Mouse (Mus musculus) forebrain, embryonic 10.5 days (tissue): ENCODE data around the gene Gm10037. TPM values are rescaled to one million over a fixed set of nuclear protein-coding genes. Genes with fewer than 3 reads are reported as not detected.
"Not testable (repeated sequence)": the region's sequence is repeated elsewhere in the genome, so short reads cannot be mapped to it uniquely, and the experiment has no call there.

Source experiments
- DNase-seq: peaks from one replicate; pipeline ENCODE4 v3.0.0-alpha.2; 2017; ENCODE audit warnings: low spot score; ENCODE audit errors: extremely low spot score
- H3K27ac ChIP-seq: fragments of 300-500 bp; sonication (generic); 2 replicates; pipeline ENCODE4 v1.5.1; 2016; ENCODE audit warnings: mild to moderate bottlenecking
- H3K27me3 ChIP-seq: fragments of 300-500 bp; sonication (generic); 2 replicates; pipeline ENCODE4 v1.6.1; 2016; ENCODE audit warnings: mild to moderate bottlenecking; ENCODE audit not compliant: poor library complexity, severe bottlenecking
- H3K36me3 ChIP-seq: fragments of 300-500 bp; sonication (generic); replicated peaks from 2 replicates; pipeline ENCODE4 v1.6.1; 2016; ENCODE audit warnings: mild to moderate bottlenecking, moderate library complexity
- H3K4me1 ChIP-seq: fragments of 300-500 bp; sonication (generic); 2 replicates; pipeline ENCODE4 v1.6.1; 2016
- H3K4me3 ChIP-seq: fragments of 300-500 bp; sonication (generic); 2 replicates; pipeline ENCODE4 v1.5.1; 2016; ENCODE audit warnings: mild to moderate bottlenecking, moderate library complexity
- H3K9me3 ChIP-seq: fragments of 300-500 bp; sonication (generic); 2 replicates; pipeline ENCODE4 v1.6.1; 2016; ENCODE audit warnings: mild to moderate bottlenecking, moderate library complexity
- WGBS: fragments of 180-500 bp; shearing (Covaris S2); methylation state at CpG from one replicate; pipeline ENCODE4 v1.1.7; 2016; 5-methylcytosine and 5-hydroxymethylcytosine counted together
- polyA plus RNA-seq: library from polyadenylated mRNA; unstranded; fragments of >200 nt; fragmentation: Nextera tagmentation; extraction: Ambion mirVana; gene quantifications from 2 replicates; pipeline ENCODE4 v1.2.1, GENCODE M21; 2016

The Gm10037 gene
- polyA plus RNA-seq, 1 experiment from 2014 or later: 2.5 TPM

DNA sequence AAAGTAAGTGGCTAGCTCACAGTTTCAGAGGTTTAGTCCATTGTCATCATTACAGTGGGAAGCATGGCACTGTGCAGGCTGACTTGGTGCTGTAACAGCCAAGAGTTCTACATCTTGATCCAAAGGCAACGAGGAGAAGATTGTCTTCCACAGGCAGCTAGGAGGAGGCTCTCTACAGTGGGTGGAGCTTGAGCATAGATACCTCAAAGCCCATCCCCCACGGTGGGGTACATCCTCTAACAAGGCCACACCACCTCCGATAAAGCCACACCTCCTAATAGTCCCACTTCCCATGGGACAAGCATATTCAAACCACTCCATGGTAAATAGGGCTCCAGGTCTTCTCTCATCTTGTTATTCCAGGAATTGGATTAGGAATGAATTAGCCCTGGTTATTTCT is 19.5 kb downstream of the Gm10037 start:
- Histone ChIP-seq H3K36me3 (no peaks in the 10 kb centered on the region), H3K9me3 (no peaks in the 10 kb centered on the region), H3K4me3 (no peak overlapping the region), H3K27me3 (no peaks in the 10 kb centered on the region), H3K4me1 (no peaks in the 10 kb centered on the region), H3K27ac (no peak overlapping the region)
- DNase-seq: no peak
- WGBS: 83% methylated on average over 3 of the region's 3 CpGs

DNA sequence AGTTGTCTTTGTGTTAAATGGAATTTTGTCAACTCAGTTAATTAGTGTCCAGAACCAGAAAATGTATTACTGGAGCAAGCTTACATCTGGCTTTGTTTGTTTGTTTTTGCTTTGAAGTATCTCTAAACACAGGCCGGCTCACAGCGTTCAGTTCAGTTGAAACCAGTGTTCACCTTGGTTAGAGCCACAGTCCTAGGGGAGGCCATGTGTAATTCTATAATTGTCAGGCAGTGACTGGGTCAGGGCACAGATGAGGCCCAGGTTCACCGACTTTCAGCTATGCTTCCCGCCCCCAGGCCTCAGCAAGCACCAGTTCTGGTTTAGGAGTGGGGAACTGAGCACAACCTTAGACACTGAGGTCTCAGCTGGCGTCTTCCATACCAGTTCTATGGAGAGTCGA is 22.2 kb downstream of the Gm10037 start:
- H3K27ac ChIP-seq: no peak overlapping the region
- H3K27me3 ChIP-seq: no peaks in the 10 kb centered on the region
- H3K9me3 ChIP-seq: no peaks in the 10 kb centered on the region
- 82% methylated on average over 6 of the region's 6 CpGs for WGBS
- DNase-seq: no peak
- H3K4me1 ChIP-seq: no peaks in the 10 kb centered on the region
- no peaks in the 10 kb centered on the region for H3K36me3 ChIP-seq
- H3K4me3 ChIP-seq: no peak overlapping the region

DNA sequence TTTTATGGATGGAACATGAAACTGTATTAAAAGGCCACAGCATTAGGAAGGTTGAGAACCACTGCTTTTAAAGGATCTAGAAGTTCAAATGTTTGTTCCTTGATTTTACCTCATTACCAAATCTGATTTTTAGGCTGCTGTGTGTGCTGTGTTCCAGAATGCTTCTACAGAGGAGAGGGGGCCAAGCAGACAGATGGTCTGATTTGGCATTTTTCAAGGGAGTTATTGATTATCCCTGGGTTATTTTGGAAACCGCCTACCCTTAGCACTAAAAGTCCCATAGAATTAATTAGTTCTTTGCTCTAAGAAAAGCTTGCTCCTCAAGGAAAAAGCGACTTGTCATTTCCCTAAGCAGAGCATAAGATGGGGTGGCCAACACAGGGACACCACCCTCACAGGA is 23.1 kb downstream of the Gm10037 start:
- Histone ChIP-seq H3K4me3 (no peak overlapping the region), H3K27me3 (no peaks in the 10 kb centered on the region), H3K9me3 (no peaks in the 10 kb centered on the region), H3K4me1 (no peaks in the 10 kb centered on the region), H3K36me3 (no peaks in the 10 kb centered on the region), H3K27ac (no peak overlapping the region)
- WGBS: 89% methylated on average over 2 of the region's 2 CpGs
- DNase-seq: no peak

DNA sequence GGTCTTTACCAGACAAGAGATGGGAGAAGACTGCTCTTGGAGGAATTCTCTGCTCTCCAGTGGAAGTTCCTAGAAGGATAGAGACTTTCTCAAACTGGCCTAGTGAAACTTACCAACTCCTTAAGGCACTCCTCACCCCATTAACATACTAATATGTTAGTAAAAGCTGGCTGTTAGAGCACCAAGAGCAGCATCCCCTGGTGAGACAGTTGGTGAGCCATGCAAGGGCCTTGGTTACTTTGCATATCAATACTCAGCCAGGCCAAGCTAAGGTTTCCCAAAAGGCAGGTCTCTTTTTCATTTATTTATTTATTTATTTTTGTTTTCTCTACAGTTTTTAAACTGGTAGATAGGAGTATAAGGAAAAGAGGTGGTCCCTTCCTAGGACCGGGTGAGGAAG is 26.4 kb downstream of the Gm10037 start:
- H3K27me3 ChIP-seq: no peaks in the 10 kb centered on the region
- H3K27ac ChIP-seq: no peak overlapping the region
- 21% methylated on average over 1 of the region's 1 CpGs for WGBS
- no peaks in the 10 kb centered on the region for H3K9me3 ChIP-seq
- no peaks in the 10 kb centered on the region for H3K36me3 ChIP-seq
- no peaks in the 10 kb centered on the region for H3K4me1 ChIP-seq
- no peak for DNase-seq
- no peak overlapping the region for H3K4me3 ChIP-seq

DNA sequence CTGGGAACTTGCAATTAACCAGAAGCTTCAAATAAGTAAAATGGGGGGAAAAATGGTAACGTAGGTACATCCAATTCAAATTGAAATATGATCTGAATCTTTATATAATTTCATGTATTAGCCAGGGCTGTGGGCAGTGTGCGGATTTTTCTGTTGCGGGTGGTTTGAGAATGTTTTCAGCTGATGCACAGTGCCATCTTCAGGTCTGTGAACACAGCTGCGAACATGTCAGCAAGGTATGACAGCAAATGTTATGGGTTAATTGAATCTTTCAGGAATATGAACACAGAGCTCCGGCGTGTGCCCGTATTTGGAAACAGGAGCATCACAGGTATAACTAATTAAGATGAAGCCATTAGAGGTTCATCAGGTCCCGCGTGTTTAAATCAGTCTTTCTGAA is 31.6 kb downstream of the Gm10037 start:
- 0 out of 2 replicates have a peak, but pooled peaks cover 2% of the 10 kb centered on the region for H3K27me3 ChIP-seq
- 88% methylated on average over 9 of the region's 9 CpGs for WGBS
- no peak overlapping the region for H3K27ac ChIP-seq

DNA sequence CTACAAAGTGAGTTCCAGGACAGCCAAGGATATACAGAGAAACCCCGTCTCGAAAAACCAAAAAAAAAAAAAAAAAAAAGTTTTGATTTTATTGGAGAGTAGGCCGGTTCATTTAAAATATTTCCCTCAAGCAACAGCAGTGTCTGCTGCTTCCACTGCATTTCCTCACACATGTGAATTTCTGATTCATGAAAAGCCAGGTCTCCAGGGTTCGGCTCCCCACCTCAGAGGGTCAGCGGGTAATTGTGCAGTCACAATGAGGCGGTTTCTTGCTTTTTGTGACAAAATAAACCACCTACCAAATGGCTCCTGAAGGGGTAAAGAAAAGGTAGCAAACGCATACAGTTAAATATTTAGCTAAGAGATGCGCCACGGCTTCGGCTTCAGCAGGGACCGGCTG is 32.1 kb downstream of the Gm10037 start, which contains the start of gene BC048507:
TSS of gene BC048507 (plus strand) at position 301 of the 400 bp plus-strand sequence.
- Histone ChIP-seq H3K4me1 (peaks cover 15% of the 10 kb centered on the region; the same call in 1 of the 2 replicates), H3K27ac (no peak within 1 kb of the TSS), H3K27me3 (0 out of 2 replicates have a peak, but pooled peaks cover 7% of the 10 kb centered on the region), H3K4me3 (no peak within 1 kb of the TSS), H3K9me3 (peaks cover 5% of the 10 kb centered on the region; the same call in 1 of the 2 replicates), H3K36me3 (no peaks in the 10 kb centered on the region)
- DNase-seq: no peak
- 89% methylated on average over 11 of the region's 11 CpGs for WGBS

More for the DNA sequence above, 31.6 kb downstream of the Gm10037 start:
- H3K4me1 ChIP-seq: peaks cover 15% of the 10 kb centered on the region; the same call in 1 of the 2 replicates
- H3K36me3 ChIP-seq: no peaks in the 10 kb centered on the region
- peaks cover 5% of the 10 kb centered on the region; the same call in 1 of the 2 replicates for H3K9me3 ChIP-seq
- no peak overlapping the region for H3K4me3 ChIP-seq
- DNase-seq: no peak

DNA sequence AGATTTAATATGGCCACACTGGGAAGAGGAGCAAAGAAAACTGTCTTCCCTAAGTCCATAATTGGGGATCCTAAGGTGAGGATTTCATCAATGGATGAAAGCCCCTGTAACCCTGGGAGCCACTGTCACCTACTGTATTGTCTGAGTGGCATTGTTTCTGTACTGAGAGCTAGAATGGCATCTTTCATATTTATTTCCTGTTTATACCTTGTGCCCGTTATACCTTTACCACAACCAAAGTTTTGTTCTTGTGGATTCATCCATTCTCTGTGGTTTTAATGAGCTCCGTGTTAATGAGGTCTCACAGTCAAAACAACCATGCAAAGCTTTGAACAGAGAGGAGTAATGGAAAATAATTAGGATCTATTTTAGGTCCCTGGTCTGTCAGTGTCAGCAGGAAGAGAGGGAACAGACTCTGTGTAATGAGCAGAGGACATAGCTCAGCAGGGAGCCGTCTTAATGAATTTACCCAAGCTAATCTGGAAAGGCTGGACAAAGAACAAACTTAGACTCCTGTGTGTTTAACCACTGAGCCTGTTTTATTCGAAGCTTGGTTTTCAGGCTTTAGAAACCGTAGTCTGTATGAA is 34.0 kb downstream of the Gm10037 start:
- DNase-seq: peak; percentile 54
- Histone ChIP-seq H3K36me3 (no peaks in the 10 kb centered on the region), H3K27ac (no peak overlapping the region), H3K9me3 (peaks cover 5% of the 10 kb centered on the region; the same call in 1 of the 2 replicates), H3K4me1 (peaks cover 15% of the 10 kb centered on the region; the same call in 1 of the 2 replicates), H3K4me3 (no peak overlapping the region), H3K27me3 (0 out of 2 replicates have a peak, but pooled peaks cover 7% of the 10 kb centered on the region)
- 28% methylated on average over 5 of the region's 5 CpGs for WGBS

DNA sequence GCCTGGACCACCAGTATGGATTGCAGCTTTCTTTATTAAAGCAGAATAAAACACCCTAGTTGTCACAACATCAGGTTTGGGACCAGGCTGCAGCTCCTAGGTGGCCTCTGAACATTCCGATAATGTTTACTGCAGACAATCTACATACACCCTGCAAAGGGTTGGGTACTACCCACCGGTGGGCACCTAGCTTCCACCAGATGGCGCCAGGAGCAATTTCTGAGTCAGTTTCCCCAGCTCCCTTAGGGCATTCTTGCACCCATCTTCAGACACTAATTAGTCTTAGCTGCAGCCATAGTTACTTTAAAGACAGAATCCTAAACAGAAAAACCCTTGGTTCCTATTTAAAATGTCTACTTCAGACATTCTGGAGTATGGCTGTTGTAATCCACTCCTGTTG is 37.0 kb downstream of the Gm10037 start:
- DNase-seq: no peak
- no peak overlapping the region for H3K4me3 ChIP-seq
- H3K9me3 ChIP-seq: peaks cover 9% of the 10 kb centered on the region; the same call in 1 of the 2 replicates
- H3K4me1 ChIP-seq: peaks cover 15% of the 10 kb centered on the region; the same call in 1 of the 2 replicates
- H3K27ac ChIP-seq: no peak overlapping the region
- no peaks in the 10 kb centered on the region for H3K36me3 ChIP-seq
- WGBS: 26% methylated on average over 3 of the region's 3 CpGs
- 0 out of 2 replicates have a peak, but pooled peaks cover 7% of the 10 kb centered on the region for H3K27me3 ChIP-seq

DNA sequence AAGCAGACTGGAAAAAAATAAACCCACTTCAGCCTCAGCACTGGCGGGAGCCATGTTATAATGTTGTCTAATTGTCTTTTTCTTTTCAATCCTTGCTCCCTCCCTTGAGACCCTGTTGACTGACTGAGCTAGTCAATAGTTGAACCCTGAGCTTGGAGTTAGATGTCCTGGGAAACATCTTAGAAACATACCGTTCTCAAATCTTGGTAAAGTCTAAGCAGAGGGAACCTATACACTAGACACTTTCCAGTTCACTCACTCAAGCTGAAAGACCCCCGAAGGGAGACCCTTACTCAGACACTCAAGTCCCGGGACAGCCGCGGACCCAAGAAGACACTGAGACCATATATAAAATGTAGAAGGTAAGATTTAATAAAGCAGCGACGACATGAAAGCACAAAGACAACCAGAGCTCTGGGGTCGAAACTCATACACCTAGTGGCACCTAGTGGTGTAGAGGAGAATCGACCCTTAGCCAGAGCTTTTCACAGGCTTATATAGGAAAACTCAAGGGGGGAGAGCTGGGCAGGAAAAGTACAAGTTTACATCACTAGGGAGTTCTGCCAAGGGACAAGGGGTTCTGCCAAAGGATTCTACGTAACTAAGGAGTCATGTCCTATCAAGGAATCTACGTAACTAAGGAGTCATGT is 45.3 kb downstream of the Gm10037 start:
- not testable (repeated sequence) for DNase-seq, H3K4me1 ChIP-seq, H3K27ac ChIP-seq, H3K27me3 ChIP-seq, H3K4me3 ChIP-seq, H3K36me3 ChIP-seq, H3K9me3 ChIP-seq
- 40% methylated on average over 8 of the region's 12 CpGs for WGBS

DNA sequence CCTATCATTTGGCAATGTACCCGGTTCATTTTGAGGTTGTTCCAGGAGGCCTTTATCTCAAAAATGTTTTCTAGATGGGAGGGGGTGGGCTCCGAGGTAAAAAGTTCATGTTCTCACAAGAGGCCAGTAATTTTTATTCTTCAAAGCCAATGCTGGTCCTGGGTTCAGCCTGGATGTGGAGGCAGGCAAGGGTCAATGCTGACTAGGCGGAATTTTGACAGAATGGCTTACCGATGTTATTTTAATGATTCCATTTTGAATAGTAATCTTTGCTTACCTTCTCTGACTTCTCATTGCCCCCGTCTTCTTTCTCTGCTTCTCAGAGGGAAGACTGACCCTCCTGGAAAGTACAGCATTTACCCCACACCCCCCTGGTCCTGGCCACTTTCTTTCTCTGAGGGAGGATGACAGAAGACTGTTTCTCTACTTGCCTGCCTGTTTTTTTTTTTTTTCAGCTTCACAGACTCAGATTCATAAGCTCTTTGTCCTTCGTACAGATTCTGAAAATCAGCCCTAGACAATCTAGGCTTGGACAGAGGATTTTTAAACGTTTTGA is 45.9 kb downstream of the Gm10037 start:
- no peaks in the 10 kb centered on the region for H3K27me3 ChIP-seq
- H3K4me3 ChIP-seq: no peak overlapping the region
- WGBS: 74% methylated on average over 6 of the region's 7 CpGs
- H3K36me3 ChIP-seq: no peaks in the 10 kb centered on the region
- DNase-seq: no peak
- H3K27ac ChIP-seq: no peak overlapping the region
- H3K9me3 ChIP-seq: no peaks in the 10 kb centered on the region
- no peaks in the 10 kb centered on the region for H3K4me1 ChIP-seq

DNA sequence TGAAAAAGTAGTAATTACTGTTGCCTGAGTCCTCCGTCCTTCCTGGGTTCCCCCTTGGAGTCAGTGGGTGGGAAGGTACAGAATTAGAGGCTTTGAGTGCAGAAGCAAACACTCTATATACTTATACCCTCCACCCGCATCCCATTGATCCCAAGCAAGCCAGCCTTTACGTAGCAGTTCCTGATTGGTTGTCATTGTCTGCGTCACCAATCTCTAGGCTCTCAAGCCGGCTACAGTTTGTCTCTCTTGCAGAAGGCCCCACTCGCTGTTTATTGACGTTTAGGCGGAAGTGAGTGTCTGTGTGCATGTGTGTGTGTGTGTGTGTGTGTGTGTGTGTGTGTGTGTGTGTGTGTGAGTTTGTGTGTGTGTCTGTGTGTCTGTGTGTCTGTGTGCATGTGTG is 53.1 kb downstream of the Gm10037 start:
- H3K27me3 ChIP-seq: no peaks in the 10 kb centered on the region
- H3K27ac ChIP-seq: no peak overlapping the region
- 90% methylated on average over 8 of the region's 8 CpGs for WGBS
- no peak overlapping the region for H3K4me3 ChIP-seq
- peaks cover 12% of the 10 kb centered on the region; the same call in 1 of the 2 replicates for H3K9me3 ChIP-seq
- no peaks in the 10 kb centered on the region for H3K4me1 ChIP-seq
- no peak for DNase-seq
- no peaks in the 10 kb centered on the region for H3K36me3 ChIP-seq
